Mouse (Mus musculus) megakaryocyte-erythroid progenitor cell, adult 5-6 weeks (primary cell): ENCODE measurements around the gene Cd70. TPM values are rescaled to one million over a fixed set of nuclear protein-coding genes. Genes with fewer than 3 reads are reported as not detected.

Source experiments
- ATAC-seq: replicated peaks from 2 replicates; pipeline ENCODE4 v1.8.0; 2016; ENCODE audit warnings: mild to moderate bottlenecking, inconsistent platforms; ENCODE audit not compliant: severe bottlenecking, poor library complexity, low FRiP score, low TSS enrichment
- total RNA-seq, 2 experiments: library from RNA; stranded (forward) in 1 of 2; stranded (reverse) in 1 of 2; fragments of 200-1000, 215-1000 nt in 1 of 2; fragments of >200 nt in 1 of 2; fragmentation: Nextera tagmentation in 1 of 2; gene quantifications; 2 replicates each; pipeline ENCODE4 v1.2.3; 2014 to 2017

The Cd70 gene
- total RNA-seq, 2 experiments from 2014 or later: not detected

GRCm38 (mm10) chr17:57104496-57104895 is 45.1 kb downstream of the Cd70 start:
- no peak for ATAC-seq

- ATAC-seq: no peak
Observed at GRCm38 (mm10) chr17:57102276-57102675, 47.3 kb downstream of the Cd70 start.

- peak; percentile 50; the same call in 1 of the 2 replicates for ATAC-seq
Observed at GRCm38 (mm10) chr17:57099629-57100325, 49.8 kb downstream of the Cd70 start.

- no peak for ATAC-seq
Observed at GRCm38 (mm10) chr17:57098321-57098720, 51.3 kb downstream of the Cd70 start.

- ATAC-seq: peak; percentile 71
Observed at GRCm38 (mm10) chr17:57096623-57096920, 53.0 kb downstream of the Cd70 start.

Other genes with a start within 250 kb of the Cd70 start
- gene Mllt1, start 214.4 kb downstream of the Cd70 start, total RNA-seq (2014; fragmentation: Nextera tagmentation): 24.1 and 33.2 TPM in 2 replicates
- 12.2 and 17.3 TPM in 2 replicates for gene Mllt1, start 214.4 kb downstream of the Cd70 start, total RNA-seq (2017)
- gene Acer1, start 167.7 kb downstream of the Cd70 start, total RNA-seq (2014; fragmentation: Nextera tagmentation): not detected in 2 replicates
- gene Acer1, start 167.7 kb downstream of the Cd70 start, total RNA-seq (2017): not detected in 2 replicates
- gene Clpp, start 159.5 kb downstream of the Cd70 start, total RNA-seq (2014; fragmentation: Nextera tagmentation): 89.2 and 116 TPM in 2 replicates
- gene Clpp, start 159.5 kb downstream of the Cd70 start, total RNA-seq (2017): 83.2 and 135 TPM in 2 replicates
- 25.2 and 26.4 TPM in 2 replicates for gene Alkbh7, start 152.4 kb downstream of the Cd70 start, total RNA-seq (2014; fragmentation: Nextera tagmentation)
- gene Alkbh7, start 152.4 kb downstream of the Cd70 start, total RNA-seq (2017): 19.1 and 25.8 TPM in 2 replicates
- not detected in 2 replicates for gene Pspn, start 149.8 kb downstream of the Cd70 start, total RNA-seq (2014; fragmentation: Nextera tagmentation)
- gene Pspn, start 149.8 kb downstream of the Cd70 start, total RNA-seq (2017): 4.6 TPM in 1 of 2 replicates, not detected in the other
- gene Gtf2f1, start 138.5 kb downstream of the Cd70 start, total RNA-seq (2014; fragmentation: Nextera tagmentation): 112 and 139 TPM in 2 replicates
- gene Gtf2f1, start 138.5 kb downstream of the Cd70 start, total RNA-seq (2017): 214 and 264 TPM in 2 replicates
- not detected in 2 replicates for gene Gm17949, start 138.3 kb downstream of the Cd70 start, total RNA-seq (2014; fragmentation: Nextera tagmentation)
- gene Gm17949, start 138.3 kb downstream of the Cd70 start, total RNA-seq (2017): not detected in 2 replicates
- gene Khsrp, start 118.3 kb downstream of the Cd70 start, total RNA-seq (2014; fragmentation: Nextera tagmentation): 211 and 252 TPM in 2 replicates
- 92.4 and 128 TPM in 2 replicates for gene Khsrp, start 118.3 kb downstream of the Cd70 start, total RNA-seq (2017)
- not detected in 2 replicates for gene Slc25a41, start 108.1 kb downstream of the Cd70 start, total RNA-seq (2014; fragmentation: Nextera tagmentation)
- gene Slc25a41, start 108.1 kb downstream of the Cd70 start, total RNA-seq (2017): 0.91 TPM in 1 of 2 replicates, not detected in the other
- not detected in 2 replicates for gene Crb3, start 90.7 kb downstream of the Cd70 start, total RNA-seq (2014; fragmentation: Nextera tagmentation)
- gene Crb3, start 90.7 kb downstream of the Cd70 start, total RNA-seq (2017): not detected in 2 replicates
- gene Slc25a23, start 89.9 kb downstream of the Cd70 start, total RNA-seq (2014; fragmentation: Nextera tagmentation): 17.9 and 21.2 TPM in 2 replicates
- gene Slc25a23, start 89.9 kb downstream of the Cd70 start, total RNA-seq (2017): 3.0 and 6.2 TPM in 2 replicates
- 20.4 and 33.4 TPM in 2 replicates for gene Dennd1c, start 71.3 kb downstream of the Cd70 start, total RNA-seq (2014; fragmentation: Nextera tagmentation)
- gene Dennd1c, start 71.3 kb downstream of the Cd70 start, total RNA-seq (2017): 0.65 and 1.8 TPM in 2 replicates
- not detected in 2 replicates for gene Tubb4a, start 62.0 kb downstream of the Cd70 start, total RNA-seq (2014; fragmentation: Nextera tagmentation)
- gene Tubb4a, start 62.0 kb downstream of the Cd70 start, total RNA-seq (2017): 0.08 TPM in 1 of 2 replicates, not detected in the other
- gene Tnfsf9, start 44.5 kb downstream of the Cd70 start, total RNA-seq (2014; fragmentation: Nextera tagmentation): not detected in 2 replicates
- gene Tnfsf9, start 44.5 kb downstream of the Cd70 start, total RNA-seq (2017): not detected in 2 replicates
- gene Tnfsf14, start 44.4 kb upstream of the Cd70 start, total RNA-seq (2014; fragmentation: Nextera tagmentation): 1.0 and 1.2 TPM in 2 replicates
- 0.99 and 1.6 TPM in 2 replicates for gene Tnfsf14, start 44.4 kb upstream of the Cd70 start, total RNA-seq (2017)
- gene C3, start 78.4 kb upstream of the Cd70 start, total RNA-seq (2014; fragmentation: Nextera tagmentation): 8.9 TPM in 1 of 2 replicates, not detected in the other
- gene C3, start 78.4 kb upstream of the Cd70 start, total RNA-seq (2017): 1.7 and 7.1 TPM in 2 replicates
- gene Gpr108, start 98.7 kb upstream of the Cd70 start, total RNA-seq (2014; fragmentation: Nextera tagmentation): 18.7 and 23.9 TPM in 2 replicates
- gene Gpr108, start 98.7 kb upstream of the Cd70 start, total RNA-seq (2017): 6.2 and 10.6 TPM in 2 replicates
- gene Trip10, start 99.7 kb upstream of the Cd70 start, total RNA-seq (2014; fragmentation: Nextera tagmentation): 3.9 and 4.5 TPM in 2 replicates
- 8.3 and 10.0 TPM in 2 replicates for gene Trip10, start 99.7 kb upstream of the Cd70 start, total RNA-seq (2017)
- gene Vav1, start 129.3 kb upstream of the Cd70 start, total RNA-seq (2014; fragmentation: Nextera tagmentation): 39.2 and 44.7 TPM in 2 replicates
- 86.4 and 126 TPM in 2 replicates for gene Vav1, start 129.3 kb upstream of the Cd70 start, total RNA-seq (2017)
- not detected in 2 replicates for gene Adgre1, start 208.9 kb upstream of the Cd70 start, total RNA-seq (2014; fragmentation: Nextera tagmentation)
- not detected in 2 replicates for gene Adgre1, start 208.9 kb upstream of the Cd70 start, total RNA-seq (2017)